Mouse (Mus musculus) urinary bladder, postnatal 4 days (tissue): ENCODE data around the gene Apon.
A peak's percentile ranks its signal among the peaks of the same experiment; 100 is the strongest.
"Not testable (repeated sequence)": the region's sequence is repeated elsewhere in the genome, so short reads cannot be mapped to it uniquely, and the experiment has no call there.

ENCODE experiments used
- DNase-seq, 2 experiments: peaks; one replicate each; pipeline ENCODE4 v3.0.0; 2021 to 2022; ENCODE audit warnings: low spot score in 2 of 2

Gene Apon

GRCm38 (mm10) chr10:128253677-128254255 is at the start of gene Apon:
Apon (plus strand) TSS chr10:128254096.
- no peak for DNase-seq

- no peak for DNase-seq
Measured at GRCm38 (mm10) chr10:128204941-128205340, 49.0 kb upstream of the Apon start.

DNA sequence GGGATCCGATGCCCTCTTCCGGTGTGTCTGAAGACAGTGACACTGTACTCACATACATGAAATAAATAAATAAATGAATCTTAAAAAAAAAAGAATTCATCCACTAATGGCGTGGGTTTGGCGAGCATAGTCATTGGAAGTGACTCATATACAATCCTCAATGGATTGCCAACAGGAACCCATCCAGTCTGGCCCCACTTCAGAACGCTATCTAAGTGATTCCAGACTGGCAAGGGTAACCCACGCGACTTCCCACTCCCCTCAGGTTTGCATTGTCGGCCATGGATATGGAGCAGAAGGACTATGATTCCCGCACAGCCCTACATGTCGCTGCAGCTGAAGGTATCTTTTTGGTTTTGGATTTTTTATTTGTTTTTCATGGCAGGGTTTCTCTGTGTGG is 45.6 kb upstream of the Apon start:
- DNase-seq, result no peak

- no peak for DNase-seq
Measured at GRCm38 (mm10) chr10:128209311-128210009, 44.4 kb upstream of the Apon start.

DNA sequence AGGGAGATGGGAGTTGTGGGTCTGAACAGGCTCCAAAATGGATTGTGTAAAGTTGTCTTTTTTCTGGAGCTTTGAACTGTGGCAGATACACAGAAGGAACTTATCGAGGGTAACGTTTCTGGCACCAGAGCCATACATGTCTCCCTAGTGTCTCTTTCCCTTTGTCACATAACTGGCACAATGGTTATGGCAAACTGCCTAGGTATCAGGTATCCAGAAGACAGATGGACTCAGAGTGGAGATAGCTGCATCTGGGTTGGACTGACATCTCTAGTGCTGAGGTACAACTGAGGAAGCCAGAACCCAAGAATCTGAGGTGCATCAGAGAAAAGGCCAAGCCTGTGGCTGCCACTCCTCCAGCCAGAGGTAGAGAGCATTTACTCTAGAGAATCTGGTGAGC is 43.8 kb upstream of the Apon start:
- no peak for DNase-seq

DNA sequence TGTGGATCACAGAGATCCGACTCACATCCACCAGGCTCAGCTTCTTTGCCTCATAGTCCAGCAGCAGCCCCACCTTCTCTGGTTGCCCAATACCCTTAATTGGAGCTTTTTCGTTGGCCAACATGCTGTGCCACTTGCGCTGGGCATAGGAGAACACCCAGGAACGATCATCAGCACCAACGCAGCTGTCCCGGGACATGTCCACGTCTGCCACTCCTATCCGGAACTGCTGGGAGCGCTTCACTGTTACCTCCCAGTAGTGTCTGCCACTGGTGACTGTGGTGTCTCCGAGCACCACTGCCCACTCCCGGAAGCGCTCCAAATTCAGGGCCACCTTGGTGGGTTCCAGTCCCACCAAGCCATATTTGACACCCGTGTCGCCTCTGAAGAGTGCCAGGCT is 42.9 kb upstream of the Apon start:
- no peak for DNase-seq

GRCm38 (mm10) chr10:128211390-128212108 is 42.3 kb upstream of the Apon start, which contains the start of gene Spryd4:
Spryd4 (minus strand) TSS chr10:128211807.
- peak; percentile 83 to 93 for DNase-seq

DNA sequence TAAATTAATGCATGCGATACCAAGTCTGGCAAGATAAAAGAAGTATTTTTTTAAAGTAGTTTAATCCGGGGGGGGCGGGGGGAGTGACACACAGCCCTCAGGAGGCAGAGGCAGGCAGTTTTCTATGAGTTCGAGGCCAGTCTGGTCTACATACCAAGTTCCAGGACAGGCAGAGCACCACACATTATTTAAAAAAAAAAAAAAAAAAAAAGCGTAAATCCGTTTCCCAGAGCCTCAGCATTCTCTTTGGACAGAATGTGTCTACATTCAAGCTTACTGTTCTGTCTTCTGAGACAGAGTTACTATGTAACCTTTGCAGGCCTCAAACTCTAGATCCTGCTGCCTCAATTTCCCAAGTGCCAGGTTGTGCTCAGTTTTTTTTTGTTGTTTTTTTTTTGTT is 41.7 kb upstream of the Apon start:
- DNase-seq, result no peak

DNA sequence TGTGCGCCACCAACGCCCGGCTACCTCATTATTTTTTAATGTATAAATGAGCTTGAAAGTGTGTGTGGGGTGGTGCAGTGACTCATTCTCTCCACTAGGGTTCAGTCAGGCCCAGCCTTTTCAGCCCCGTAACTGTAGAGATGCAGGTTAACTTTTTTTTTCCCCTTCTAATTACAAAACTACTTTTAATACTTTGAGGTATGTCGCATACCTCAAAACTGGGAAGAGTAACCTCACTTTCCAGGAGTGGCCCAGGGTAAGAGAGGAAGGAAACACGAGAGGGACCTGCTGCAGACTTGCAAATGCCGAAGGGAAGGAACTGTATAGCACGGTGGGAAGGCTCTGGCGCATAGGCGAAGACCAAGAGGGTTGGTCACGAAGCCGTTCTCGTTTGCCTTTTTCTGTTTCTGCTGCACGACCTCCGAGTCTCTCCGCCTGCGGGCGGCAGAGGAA is 41.0 kb upstream of the Apon start:
- peak in 1 of 2 experiments; percentile 26 for DNase-seq

DNA sequence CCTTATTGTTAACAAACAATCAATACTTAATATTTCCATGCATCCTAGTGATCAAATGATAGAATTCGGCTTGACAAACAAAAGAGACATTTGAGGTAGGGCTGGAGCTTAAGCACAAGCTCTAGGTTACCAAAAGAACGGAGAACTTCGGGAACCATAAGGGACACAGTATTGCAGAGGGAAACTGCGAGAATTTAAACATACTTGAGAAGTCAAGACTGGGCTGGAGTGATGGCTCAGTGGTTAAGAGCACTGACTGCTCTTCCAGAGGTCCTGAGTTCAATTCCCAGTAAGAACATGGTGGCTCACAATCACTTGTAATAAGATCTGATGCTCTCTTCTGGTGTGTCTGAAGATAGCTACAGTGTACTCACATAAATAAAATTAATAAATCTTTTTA is 39.8 kb upstream of the Apon start:
- DNase-seq, result not testable (repeated sequence)

GRCm38 (mm10) chr10:128214981-128215380 is 38.9 kb upstream of the Apon start:
- DNase-seq, result no peak

GRCm38 (mm10) chr10:128218387-128219117 is 35.3 kb upstream of the Apon start:
- no peak for DNase-seq

DNA sequence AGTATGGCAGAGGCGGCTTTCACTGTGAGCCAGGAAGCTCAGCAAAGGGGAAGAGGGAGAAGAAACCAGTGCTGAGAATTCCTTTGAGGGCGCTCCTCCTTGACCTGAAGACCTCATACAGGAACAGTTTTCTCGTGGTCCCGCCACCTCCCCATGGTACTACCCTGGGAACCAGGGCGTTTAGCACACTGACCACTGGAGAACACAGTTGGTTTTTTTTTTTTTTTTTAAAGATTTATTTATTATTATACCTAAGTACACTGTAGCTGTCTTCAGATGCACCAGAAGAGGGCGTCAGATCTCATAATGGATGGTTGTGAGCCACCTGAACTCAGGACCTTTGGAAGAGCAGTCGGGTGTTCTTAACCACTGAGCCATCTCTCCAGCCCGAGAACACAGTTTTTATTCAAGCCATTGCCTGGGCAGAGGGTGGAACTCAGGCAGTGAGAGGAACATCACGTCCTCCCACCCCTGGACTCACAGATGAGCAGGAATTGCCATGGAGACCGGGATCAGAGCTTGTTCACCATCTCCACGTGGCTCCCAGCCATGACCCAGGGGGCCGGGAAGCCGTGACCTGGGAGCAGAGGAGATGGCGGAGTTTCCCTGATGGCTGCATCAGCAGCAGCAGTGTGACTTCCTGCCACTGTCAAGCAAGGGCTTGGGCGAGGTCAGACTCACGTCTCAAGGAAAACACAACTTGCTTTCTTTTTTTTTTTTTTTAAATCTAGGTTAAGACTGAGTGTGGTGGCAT is 32.2 kb upstream of the Apon start:
- DNase-seq, result no peak

DNA sequence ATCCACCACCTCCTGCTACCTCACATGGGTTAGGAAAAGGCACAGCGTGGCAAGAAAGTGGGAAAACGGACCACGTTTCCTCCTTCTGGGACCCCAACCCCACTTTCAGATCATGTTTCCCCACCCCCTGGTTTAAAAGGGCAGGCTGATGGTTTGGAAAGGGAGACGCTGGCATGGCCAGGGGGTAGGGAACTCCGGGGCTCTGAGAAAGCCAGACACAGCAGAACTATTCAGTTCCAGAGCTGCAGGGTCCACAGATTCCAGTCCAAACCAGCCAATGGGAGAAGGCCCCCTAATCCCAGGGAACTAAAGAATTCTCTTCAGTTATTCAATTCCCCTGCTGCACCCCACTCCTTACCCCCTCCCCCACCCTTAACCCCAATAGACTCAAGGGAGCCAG is 28.8 kb upstream of the Apon start:
- no peak for DNase-seq

- no peak for DNase-seq
Measured at GRCm38 (mm10) chr10:128225538-128225937, 28.4 kb upstream of the Apon start, which contains the start of gene Mip. Mip (plus strand) TSS chr10:128225838.

DNA sequence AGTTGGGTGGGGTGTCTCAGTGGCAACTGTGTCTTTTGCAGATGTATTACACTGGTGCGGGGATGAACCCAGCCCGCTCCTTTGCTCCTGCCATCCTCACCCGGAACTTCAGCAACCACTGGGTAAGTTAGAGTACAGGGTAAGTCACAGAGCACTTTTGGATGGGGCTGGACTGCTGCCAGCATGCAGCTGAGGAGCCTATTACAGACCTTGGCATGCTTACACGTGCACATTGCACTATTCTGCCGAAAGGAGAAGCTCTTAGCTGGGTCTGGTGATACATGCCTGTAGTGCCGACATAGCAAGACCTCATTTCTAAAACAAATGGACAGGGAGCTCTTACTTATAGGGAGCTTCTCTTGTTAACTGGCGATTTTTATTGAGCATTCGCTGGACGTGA is 26.3 kb upstream of the Apon start:
- DNase-seq, result no peak

GRCm38 (mm10) chr10:128228009-128228408 is 25.9 kb upstream of the Apon start:
- DNase-seq, result no peak

- no peak for DNase-seq
Measured at GRCm38 (mm10) chr10:128230582-128230981, 23.3 kb upstream of the Apon start.

DNA sequence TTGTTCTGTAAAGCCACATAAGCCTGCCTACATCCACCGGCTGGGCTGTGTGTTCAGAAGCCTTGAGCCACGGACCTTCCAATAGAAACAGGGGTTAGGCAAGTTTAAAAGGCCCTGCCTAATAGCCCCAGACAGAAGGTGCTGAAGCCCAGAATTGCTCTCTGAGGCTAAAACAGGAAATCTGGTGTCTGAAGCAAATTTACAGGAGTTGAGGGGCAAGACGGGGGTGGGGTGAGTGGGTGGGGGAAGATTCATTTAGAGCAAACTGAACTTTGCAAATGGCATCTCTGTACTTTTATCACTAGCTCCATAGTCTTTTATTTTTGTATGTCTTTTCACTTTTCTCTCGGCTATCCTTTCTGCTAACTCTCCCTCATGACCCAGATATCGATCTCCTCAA is 22.8 kb upstream of the Apon start:
- DNase-seq, result no peak

GRCm38 (mm10) chr10:128231697-128232419 is 22.0 kb upstream of the Apon start, which contains the start of gene Timeless:
Timeless (plus strand) TSS chr10:128232065.
- peak; percentile 81 to 84 for DNase-seq
